Mouse (Mus musculus) heart, adult 9 months (tissue): ENCODE data around the gene Vinac1.

Source experiments
- DNase-seq, 2 experiments: peaks; one replicate each; pipeline ENCODE4 v3.0.0; 2022; ENCODE audit warnings: low spot score in 2 of 2

Gene Vinac1

DNA sequence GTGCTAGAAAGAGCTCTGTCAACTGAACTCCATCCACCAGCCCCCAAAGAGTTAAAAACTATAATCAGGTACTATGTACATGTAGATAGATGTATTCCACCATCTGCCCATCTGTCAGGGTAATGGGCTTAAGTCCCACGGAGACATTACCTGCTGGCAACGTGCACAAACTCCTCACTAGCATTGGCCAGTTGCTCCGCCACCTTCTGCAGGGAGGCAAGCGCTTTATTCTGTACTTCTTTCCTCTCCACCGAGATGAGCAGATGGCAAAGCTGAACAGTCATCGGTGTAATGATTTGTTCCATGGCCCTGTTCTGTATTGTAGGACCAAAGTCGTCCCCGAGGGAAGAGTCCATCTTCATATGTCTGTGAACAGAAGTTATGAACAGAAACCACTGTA, at the start of gene Vinac1:
TSS of gene Vinac1 (minus strand) at position 362 of the 400 bp plus-strand sequence.
- no peak for DNase-seq

DNA sequence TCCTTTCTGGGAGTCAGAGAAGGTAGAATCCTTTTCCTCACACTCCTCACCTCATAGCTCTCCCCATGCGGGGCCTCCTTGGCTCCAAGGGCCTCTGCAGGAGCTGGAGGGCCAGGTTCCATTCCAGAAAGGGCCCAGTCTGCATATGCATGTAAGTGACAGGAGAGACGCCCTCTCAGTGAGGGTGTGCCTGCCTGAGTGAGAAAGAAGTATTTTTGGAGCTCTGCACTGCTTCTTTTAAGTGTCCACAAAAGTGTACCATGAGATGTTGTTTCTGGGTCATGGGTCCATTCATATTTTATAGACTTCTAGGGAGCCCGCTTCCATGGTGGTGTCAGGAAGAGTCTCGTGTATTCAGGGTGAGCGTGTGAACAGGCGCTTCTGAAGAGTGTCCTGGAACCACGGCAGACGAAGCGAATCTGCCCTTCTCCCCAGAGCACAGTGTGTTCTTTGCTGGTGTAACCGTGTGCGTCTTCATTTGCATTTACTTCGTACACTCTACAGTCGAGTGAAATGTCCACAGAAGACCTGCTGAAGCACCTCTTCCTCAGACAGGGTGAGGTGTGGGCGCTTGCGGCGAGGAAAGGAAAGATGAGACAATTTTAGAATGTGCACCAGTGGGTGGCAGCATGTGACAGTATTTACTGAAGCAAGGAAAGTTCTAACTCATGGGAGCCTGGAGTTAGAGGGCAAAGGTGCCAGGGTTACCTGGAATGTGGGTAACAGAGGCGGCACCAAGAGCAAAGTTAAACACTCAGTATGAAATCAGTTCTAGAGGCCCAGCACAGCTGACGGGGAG, 46.2 kb upstream of the Vinac1 start:
- no peak for DNase-seq

- no peak for DNase-seq
These were observed 44.8 kb upstream of the Vinac1 start for GRCm38 (mm10) chr2:129092810-129093209.

DNA sequence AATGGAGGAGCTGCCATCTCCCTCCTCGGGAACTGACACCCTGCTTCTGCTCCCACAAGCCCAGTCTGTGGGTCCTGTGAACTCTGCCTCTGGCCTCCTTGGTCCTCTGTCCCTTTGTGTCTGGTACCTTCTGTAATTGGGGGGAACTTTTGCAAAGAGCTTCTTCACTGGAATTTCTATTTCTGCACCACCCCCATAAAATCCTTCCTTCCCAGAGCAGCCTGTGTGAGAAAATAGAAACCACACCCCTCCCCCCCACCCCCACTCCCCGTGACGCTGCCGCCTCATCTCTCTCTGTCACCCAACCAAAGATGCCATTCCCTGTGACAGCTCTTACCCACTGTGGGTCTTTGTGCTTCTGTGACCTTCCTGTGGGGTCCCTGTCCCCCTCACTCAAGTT, 42.4 kb upstream of the Vinac1 start:
- DNase-seq, result no peak

DNA sequence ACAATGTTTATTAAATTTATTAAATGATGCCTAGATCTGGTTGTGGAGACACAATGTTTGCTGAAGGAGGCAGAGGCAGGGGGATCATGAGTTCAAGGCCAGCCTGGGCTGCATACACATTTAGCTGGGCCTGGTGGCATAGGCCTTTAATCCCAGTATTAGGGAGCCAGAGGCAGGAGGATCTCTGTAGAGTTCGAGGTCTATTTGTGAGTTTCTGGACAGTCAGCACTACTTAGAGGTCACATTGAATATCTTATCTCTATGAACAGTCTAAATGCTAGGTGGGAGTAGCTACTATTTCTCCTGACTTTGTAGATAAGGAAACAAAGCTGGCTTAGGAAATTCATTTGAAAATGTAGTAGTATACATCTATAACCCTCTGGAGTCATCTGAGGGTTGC, 39.5 kb upstream of the Vinac1 start:
- no peak for DNase-seq

DNA sequence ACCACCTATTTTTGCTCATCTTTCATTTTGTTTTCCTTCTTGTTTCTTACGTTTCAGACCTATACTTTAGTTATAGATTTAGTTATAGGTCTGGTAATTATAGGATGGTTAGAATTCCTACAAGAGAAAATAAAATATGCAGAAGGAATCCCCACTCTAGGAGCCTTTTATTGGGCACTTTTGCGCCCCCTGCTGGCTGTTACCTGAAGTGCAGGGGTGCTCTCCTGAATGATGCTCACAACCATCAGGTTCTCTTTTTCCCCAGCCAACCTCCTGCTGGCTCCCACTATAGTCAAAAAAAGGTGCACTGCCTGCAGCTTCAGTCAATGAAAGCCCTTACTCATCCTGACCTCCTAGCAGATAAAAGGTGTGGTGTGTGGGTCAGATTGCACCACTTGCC, 37.0 kb upstream of the Vinac1 start:
- DNase-seq, result no peak

DNA sequence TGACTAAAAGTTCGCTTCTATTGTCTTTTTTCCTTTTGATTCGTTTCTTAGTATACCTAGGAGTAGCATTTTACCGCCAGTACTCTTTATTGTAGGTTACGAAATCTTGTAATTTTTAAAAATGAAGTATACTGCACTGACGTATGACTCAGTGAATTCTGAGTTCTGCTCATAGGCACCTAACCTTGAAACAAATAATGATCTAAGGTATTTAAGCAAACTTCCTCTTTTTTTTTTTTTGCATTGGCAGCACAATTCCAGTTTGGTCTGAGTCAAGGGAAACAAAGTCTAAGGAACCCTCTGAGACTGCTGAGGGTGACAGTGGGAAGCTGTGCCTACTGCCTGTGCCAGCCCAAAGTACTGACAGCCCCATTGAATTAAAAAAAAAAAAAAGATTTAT, 35.5 kb upstream of the Vinac1 start:
- no peak for DNase-seq

GRCm38 (mm10) chr2:129081097-129081496, 33.1 kb upstream of the Vinac1 start:
- DNase-seq, result no peak

- no peak for DNase-seq
These were observed 31.2 kb upstream of the Vinac1 start for GRCm38 (mm10) chr2:129079194-129079593.

DNA sequence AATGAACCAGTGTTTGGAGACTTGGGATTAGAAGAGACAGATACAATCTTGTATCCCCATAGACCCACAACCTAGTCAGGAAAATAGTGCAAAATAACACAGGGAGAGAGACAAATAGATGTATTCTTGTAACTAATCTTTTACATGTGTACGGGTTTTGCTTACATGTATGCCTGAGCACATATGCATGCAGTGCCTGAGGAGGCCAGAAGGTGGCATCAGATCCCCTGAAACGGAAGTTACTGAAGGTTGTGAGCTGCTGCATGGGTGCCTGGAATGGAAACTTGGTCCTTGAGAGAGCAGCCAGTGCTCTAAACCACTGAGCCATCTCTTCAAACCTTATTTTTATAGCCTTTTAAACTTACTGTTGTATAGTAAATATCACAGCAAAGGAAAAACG, 30.3 kb upstream of the Vinac1 start:
- DNase-seq, result no peak

- no peak for DNase-seq
These were observed 22.3 kb upstream of the Vinac1 start for GRCm38 (mm10) chr2:129070296-129070695.

DNA sequence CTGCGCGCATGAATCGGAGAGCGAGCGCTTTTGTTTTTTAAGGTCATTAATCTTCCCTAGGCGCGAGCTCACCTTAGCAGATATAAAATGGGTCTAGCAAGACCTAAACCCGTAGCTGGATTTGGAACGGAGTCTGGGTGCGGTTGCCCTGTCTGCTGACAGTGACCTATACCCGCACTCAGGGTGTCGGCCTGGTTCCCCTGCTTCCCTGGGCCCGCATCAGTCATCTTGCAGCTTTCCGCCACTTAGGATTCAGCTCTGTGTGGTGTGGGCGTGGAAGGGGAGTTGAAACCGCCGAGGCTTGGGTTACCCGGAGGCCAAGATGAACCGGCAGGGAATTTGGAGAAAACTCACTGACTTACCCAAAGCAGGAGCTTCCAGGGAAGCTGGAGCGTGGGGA, 18.4 kb upstream of the Vinac1 start:
- peak; percentile 30 to 46 for DNase-seq

GRCm38 (mm10) chr2:129065437-129066282, 17.7 kb upstream of the Vinac1 start, which contains the start of gene Ttl:
Ttl (plus strand) TSS chr2:129065942.
- peak; percentile 77 to 78 for DNase-seq

- no peak for DNase-seq
These were observed 13.6 kb upstream of the Vinac1 start for GRCm38 (mm10) chr2:129061456-129062059.

DNA sequence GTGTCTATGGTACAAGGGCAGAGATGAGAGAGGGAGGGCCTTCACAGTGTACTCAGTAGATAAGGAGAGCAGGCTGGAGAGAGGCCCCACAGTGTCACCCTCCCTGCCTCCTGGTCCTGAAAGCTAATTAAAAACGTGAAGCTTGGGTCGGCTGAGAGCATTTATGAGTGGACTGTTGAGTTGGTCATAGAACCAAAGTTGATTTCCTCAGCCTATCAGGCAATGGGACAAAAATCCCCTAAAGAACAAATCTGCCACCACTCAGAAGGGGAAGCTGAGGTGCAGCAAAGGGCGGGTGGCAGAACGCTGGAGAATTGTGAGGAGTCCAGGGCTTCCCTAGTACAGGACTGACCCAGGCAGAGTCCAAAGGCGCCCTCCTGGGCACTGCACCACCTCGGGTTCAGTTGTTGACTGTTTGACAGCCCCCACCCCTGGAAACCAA, 10.0 kb upstream of the Vinac1 start:
- DNase-seq, result no peak

- DNase-seq, result no peak
These were observed 9.3 kb upstream of the Vinac1 start for GRCm38 (mm10) chr2:129057256-129057655.

GRCm38 (mm10) chr2:129056597-129056996, 8.6 kb upstream of the Vinac1 start:
- DNase-seq, result no peak

DNA sequence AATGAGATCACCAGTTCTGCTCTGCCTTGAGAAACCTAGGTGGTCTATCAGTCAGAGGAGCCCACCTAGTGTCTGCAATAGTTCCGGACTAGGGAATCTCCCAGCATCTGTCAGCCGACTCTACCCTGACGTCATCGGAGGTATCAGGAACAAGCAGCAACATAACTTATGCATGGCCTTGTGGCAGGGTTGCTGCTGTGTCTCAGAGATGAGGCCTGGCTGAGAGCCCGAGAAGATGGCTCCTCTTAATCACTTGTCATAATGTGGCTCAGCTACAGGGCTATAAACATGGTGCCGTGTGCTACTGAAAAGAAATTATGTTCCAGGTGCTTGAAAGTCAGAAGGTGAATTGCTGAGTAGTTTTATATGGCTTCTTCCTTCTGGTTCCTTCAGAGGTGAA, 7.8 kb upstream of the Vinac1 start:
- DNase-seq, result no peak

- no peak for DNase-seq
These were observed 4.5 kb upstream of the Vinac1 start for GRCm38 (mm10) chr2:129052451-129052983.

GRCm38 (mm10) chr2:129046846-129047196, 1.2 kb downstream of the Vinac1 start:
- no peak for DNase-seq

DNA sequence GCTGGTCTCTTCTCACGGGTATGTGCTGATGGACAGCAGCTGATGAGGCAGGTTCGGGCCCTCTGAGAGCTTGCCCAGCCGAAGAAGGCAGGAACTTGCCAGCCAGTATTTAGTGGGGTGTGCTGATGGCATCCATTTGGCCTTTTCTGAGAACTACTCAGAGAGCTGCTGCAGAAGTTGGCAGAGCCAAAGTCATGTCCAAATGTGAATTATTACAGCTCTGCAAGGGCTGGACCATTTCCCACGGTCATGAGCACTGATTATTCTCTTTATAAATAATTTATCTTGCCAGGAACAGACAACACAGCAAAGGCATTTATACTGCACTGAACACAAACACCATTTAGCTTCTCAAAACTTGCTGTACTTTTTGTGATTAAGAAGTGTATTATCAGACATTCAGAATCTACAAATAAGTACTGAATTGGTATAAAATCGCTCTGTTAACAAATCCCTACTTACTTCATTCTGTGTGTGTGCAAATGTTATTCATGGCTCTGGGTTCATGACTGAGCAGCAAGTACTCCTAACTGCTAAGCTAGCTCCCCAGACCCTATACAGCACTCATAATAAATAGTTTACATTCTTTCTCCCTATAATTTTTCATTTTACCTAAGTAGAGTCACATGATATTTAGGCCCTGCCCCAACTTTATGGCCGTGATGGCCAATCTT, 1.7 kb downstream of the Vinac1 start:
- peak; percentile 19 to 33 for DNase-seq

DNA sequence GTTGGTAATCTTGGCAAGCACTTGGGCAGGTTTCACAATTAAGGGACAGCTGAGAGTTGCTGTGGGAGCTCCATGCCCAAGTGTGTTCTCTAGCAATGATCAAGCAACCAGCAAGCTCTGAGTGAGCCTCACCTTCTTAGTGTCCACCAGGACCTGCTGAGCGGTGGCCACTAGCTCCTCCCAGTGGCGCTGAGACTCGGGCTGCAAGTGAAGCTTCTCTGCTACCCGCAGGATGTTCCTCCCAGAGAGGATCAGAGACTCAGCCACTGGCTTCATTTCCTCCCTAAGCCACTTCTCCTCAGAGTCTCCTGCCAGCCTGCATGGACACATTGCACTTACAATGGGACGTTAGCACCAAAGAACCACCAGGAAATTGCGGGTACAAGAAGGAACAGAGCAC, 7.4 kb downstream of the Vinac1 start:
- DNase-seq, result no peak
